Mouse (Mus musculus): ENCODE measurements around the gene Zfp93. TPM values are rescaled to one million over a fixed set of nuclear protein-coding genes. Genes with fewer than 3 reads are reported as not detected.
"Not testable (repeated sequence)": the region's sequence is repeated elsewhere in the genome, so short reads cannot be mapped to it uniquely, and the experiment has no call there.

Zfp93 gene
- polyA plus RNA-seq, 1 experiment from 2014 or later: 0.88 TPM

DNA sequence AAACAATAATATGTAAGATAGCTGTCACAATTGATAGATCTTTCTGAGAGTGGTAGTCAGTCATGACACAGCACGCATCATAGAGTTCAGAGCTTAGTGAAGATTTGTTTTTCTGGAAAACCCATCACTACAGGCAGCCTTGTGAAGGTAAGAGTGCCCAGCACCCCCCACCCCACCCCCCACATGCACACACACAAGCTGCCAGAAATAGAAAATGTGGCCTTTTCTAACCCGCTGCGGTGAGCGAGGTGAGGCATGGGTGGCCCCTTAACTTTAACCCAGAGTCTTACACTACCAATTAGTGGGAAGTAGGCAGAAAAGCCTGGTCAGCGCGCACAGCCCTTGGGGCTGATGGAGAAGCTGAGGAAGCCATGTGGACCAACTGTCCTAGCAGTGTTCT lies 971 bp downstream of the Zfp93 start:
- Histone ChIP-seq H3K27me3 (no peaks in the 10 kb centered on the region), H3K9ac (no peak overlapping the region), H3K4me1 (replicated peaks) (peaks cover 8% of the 10 kb centered on the region; the same call in 1 of the 2 replicates), H3K9me3 (replicated peaks) (no peaks in the 10 kb centered on the region), H3K27ac (replicated peaks) (no peak overlapping the region), H3K4me3 (replicated peaks) (no peak overlapping the region), H3K4me2 (no peak overlapping the region), H3K36me3 (replicated peaks) (0 out of 2 replicates have a peak, but pooled peaks cover 2% of the 10 kb centered on the region)
- ATAC-seq (ENCODE audit: insufficient read depth): no peak
- WGBS (ENCODE audit: insufficient replicate concordance): 80% methylated on average over 6 of the region's 6 CpGs

DNA sequence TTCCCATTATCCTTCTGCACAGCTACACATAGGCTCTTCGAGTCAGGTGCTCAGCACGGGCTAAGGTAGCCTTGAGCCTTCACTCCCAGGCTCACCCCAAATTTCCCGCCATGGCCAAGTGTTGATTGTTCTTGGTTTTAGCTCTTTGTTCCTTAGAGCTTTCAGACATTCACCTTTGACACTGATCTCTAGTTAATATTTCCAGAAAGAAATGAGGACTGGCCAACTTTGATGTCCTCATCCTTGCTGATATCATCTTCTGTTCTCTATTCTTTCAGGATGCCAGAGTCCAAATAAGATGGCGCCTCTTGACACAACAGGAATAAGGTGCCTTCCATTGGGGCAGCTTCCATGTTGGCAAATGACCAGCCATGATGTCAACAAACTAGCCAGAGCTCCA lies 4.2 kb downstream of the Zfp93 start:
- ATAC-seq (ENCODE audit: insufficient read depth): no peak
- WGBS (ENCODE audit: insufficient replicate concordance): 60% methylated on average over 4 of the region's 4 CpGs
- Histone ChIP-seq H3K27ac (replicated peaks) (no peak overlapping the region), H3K9ac (no peak overlapping the region), H3K4me1 (replicated peaks) (peaks cover 8% of the 10 kb centered on the region; the same call in 1 of the 2 replicates), H3K27me3 (no peaks in the 10 kb centered on the region), H3K36me3 (replicated peaks) (0 out of 2 replicates have a peak, but pooled peaks cover 2% of the 10 kb centered on the region), H3K9me3 (replicated peaks) (no peaks in the 10 kb centered on the region), H3K4me3 (replicated peaks) (no peak overlapping the region), H3K4me2 (no peak overlapping the region)

DNA sequence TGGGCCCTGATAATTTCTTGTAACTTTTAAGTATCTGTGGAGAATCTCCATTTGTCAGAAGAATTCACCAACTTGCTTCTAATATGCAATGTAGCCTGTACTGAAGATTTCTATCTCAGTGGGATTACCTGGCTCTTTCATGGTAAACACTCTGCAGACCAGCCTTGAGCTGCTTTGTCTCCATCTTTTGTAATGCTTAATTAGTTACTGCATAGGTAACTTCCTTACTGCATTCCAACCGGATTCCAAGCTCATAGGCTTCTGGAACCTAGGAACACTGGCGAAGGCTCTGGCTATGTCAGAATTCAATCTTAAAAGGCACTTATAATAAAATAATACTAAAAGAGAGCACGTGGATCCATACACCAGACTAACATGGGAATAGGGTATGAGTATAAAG lies 8.6 kb downstream of the Zfp93 start:
- not testable (repeated sequence) for H3K27ac ChIP-seq (replicated peaks); ATAC-seq (ENCODE audit: insufficient read depth); H3K36me3 ChIP-seq (replicated peaks); H3K4me1 ChIP-seq (replicated peaks); H3K9me3 ChIP-seq (replicated peaks); H3K9ac ChIP-seq; H3K27me3 ChIP-seq; H3K4me3 ChIP-seq (replicated peaks); H3K4me2 ChIP-seq
- 56% methylated on average over 3 of the region's 3 CpGs for WGBS (ENCODE audit: insufficient replicate concordance)

DNA sequence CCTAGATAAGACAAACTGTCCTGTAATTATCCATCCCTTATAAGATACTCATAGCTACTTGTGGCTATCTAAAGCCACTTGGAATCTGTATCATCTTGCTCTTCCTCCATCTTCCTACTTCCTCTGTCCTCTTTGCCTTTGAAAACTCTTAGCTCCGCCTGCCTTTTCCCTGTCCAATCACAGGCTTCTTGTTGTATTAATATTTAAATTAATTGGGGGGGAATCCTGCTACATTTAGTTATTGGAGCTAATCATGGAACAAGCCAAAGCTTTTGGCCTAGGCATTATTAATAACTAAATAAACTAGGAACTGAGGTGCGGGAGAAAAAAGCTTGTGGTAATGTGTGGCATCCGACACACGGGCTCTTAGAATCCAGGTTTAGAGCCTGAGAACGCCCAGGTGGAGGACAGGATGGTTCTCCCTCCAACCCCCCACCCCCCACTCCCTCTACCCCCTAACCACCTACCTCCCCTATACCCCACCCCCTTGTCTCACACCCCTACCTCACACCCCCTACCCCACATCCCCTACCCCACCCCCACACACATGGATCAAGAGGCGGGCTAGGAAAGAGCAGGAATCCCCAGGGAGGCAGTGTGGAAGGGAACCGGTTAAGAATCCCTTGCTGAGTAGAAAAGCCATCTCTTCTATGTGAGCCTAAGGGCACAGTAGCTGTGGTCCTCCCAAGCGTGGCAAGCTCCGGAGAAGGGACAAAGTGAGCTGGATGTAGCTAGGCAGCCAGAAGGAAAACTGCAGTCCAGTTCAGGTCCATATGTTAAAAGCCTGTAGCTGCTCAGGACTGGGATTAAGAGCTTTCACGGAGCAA lies 10.0 kb downstream of the Zfp93 start:
- H3K4me3 ChIP-seq (replicated peaks): no peak overlapping the region
- H3K9me3 ChIP-seq (replicated peaks): no peaks in the 10 kb centered on the region
- H3K36me3 ChIP-seq (replicated peaks): no peaks in the 10 kb centered on the region
- 50% methylated on average over 10 of the region's 10 CpGs for WGBS (ENCODE audit: insufficient replicate concordance)
- no peaks in the 10 kb centered on the region for H3K4me1 ChIP-seq (replicated peaks)
- no peaks in the 10 kb centered on the region for H3K27me3 ChIP-seq
- H3K4me2 ChIP-seq: no peak overlapping the region
- H3K9ac ChIP-seq: no peak overlapping the region
- ATAC-seq (ENCODE audit: insufficient read depth): no peak
- H3K27ac ChIP-seq (replicated peaks): no peak overlapping the region

DNA sequence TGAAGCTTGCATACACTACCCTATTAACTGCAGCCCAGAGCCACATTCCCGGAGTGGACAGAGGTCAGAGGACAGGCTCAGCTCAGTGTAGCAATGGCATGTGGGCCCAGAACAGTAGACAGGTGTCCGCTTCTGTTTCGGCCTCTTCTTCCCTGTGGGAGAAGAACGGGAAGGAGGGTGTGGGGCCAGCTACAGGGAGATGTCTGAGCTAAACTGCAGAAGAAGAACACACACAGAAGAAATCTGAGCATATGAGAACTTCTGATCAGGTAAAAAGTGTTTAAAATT lies 10.6 kb downstream of the Zfp93 start:
- no peaks in the 10 kb centered on the region for H3K9me3 ChIP-seq (replicated peaks)
- ATAC-seq (ENCODE audit: insufficient read depth): no peak
- no peaks in the 10 kb centered on the region for H3K36me3 ChIP-seq (replicated peaks)
- no peak overlapping the region for H3K4me3 ChIP-seq (replicated peaks)
- 52% methylated on average over 4 of the region's 4 CpGs for WGBS (ENCODE audit: insufficient replicate concordance)
- H3K4me2 ChIP-seq: no peak overlapping the region
- no peaks in the 10 kb centered on the region for H3K27me3 ChIP-seq
- no peaks in the 10 kb centered on the region for H3K4me1 ChIP-seq (replicated peaks)
- no peak overlapping the region for H3K9ac ChIP-seq
- H3K27ac ChIP-seq (replicated peaks): no peak overlapping the region

DNA sequence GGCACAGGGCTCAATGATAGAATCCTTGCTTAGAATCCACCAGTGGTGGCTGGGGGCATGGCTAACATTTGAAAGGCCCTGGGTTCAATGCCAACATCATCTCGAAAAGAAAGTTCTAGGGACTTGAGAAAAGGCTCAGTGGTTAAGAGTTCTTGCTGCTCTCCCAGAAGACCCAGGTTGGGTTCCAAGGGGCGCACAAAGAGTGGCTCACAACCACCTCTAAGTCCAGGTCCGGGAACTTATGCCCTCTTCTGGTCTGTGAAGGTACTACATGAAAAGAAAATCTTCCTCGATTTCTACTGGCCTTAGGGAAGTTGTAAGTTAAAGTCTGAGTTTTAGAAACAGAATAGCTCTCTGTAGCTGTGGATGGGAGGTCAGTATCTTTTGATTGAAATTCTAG lies 15.9 kb downstream of the Zfp93 start:
- Histone ChIP-seq H3K4me2 (no peak overlapping the region), H3K27me3 (no peaks in the 10 kb centered on the region), H3K9me3 (replicated peaks) (no peaks in the 10 kb centered on the region), H3K9ac (no peak overlapping the region), H3K27ac (replicated peaks) (no peak overlapping the region), H3K4me3 (replicated peaks) (no peak overlapping the region), H3K4me1 (replicated peaks) (no peaks in the 10 kb centered on the region), H3K36me3 (replicated peaks) (peaks cover 7% of the 10 kb centered on the region; the same call in 1 of the 2 replicates)
- WGBS (ENCODE audit: insufficient replicate concordance): 28% methylated on average over 4 of the region's 4 CpGs
- no peak for ATAC-seq (ENCODE audit: insufficient read depth)

DNA sequence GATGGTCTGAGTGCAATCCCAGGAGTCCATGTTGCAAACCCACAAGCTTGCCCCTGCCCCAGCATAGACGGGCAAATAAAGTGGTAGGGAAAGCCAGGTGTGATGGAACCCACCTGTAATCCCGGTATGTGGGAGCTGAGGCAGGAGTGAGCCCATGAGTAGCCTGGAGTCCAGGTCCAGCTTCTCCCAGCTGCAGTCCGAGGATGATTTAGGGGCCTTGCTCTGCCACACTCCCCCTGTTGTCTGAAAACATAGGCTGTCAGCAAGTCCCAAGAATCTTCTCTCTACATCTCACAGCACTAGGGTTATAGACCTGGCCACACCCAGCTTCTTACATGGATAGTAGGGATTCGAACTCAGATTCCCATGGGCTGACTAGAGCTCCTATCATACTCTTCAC lies 16.7 kb downstream of the Zfp93 start:
- no peak for ATAC-seq (ENCODE audit: insufficient read depth)
- WGBS (ENCODE audit: insufficient replicate concordance): 63% methylated on average over 4 of the region's 4 CpGs

DNA sequence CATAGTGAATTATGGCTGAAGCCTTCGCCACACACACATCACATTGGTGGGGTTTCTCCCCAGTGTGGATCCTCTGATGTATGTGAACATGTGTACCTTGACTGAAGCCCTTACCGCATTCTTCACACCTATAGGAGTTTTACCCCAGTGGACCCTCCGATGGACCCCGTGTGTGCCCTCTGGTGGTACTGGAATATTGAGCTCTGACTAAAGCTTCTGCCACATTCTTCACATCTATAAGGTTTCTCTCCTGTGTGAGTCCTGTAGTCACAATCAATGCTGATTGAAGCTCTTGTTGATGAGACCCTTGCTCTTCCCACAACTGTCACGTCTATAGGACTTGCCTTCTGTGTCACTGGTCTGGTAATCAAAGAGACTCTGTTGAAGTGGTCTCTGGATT lies 17.4 kb downstream of the Zfp93 start:
- Histone ChIP-seq H3K27me3 (no peaks in the 10 kb centered on the region), H3K36me3 (replicated peaks) (peaks cover 23% of the 10 kb centered on the region), H3K9me3 (replicated peaks) (no peaks in the 10 kb centered on the region), H3K27ac (replicated peaks) (no peak overlapping the region), H3K4me1 (replicated peaks) (no peaks in the 10 kb centered on the region), H3K4me2 (no peak overlapping the region), H3K4me3 (replicated peaks) (no peak overlapping the region), H3K9ac (no peak overlapping the region)
- WGBS (ENCODE audit: insufficient replicate concordance): 62% methylated on average over 5 of the region's 5 CpGs
- no peak for ATAC-seq (ENCODE audit: insufficient read depth)

More for the DNA sequence above, 16.7 kb downstream of the Zfp93 start:
- no peak overlapping the region for H3K9ac ChIP-seq
- no peaks in the 10 kb centered on the region for H3K9me3 ChIP-seq (replicated peaks)
- H3K36me3 ChIP-seq (replicated peaks): peaks cover 15% of the 10 kb centered on the region
- H3K27me3 ChIP-seq: no peaks in the 10 kb centered on the region
- no peak overlapping the region for H3K4me2 ChIP-seq
- H3K4me3 ChIP-seq (replicated peaks): no peak overlapping the region
- H3K4me1 ChIP-seq (replicated peaks): no peaks in the 10 kb centered on the region
- no peak overlapping the region for H3K27ac ChIP-seq (replicated peaks)

DNA sequence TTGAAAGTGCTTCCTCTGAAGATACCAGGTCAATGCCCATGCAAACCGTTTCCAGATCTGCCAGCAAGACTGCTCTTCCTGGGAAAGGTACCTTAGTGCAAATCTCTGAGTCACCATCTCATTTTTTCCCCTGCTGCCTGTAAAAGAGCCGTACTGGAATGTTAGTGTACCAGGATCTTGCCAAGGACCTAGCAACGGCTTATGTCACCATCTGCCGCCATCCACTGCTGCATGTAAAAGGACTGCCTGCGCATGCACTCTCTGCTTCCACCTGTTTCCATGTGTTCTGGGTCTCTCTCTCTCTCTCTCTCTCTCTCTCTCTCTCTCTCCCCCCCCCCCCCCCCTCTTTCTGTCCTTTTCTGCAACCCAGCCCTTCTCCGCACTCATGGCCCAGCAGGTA lies 18.3 kb downstream of the Zfp93 start:
- no peak for ATAC-seq (ENCODE audit: insufficient read depth)
- 78% methylated on average over 6 of the region's 6 CpGs for WGBS (ENCODE audit: insufficient replicate concordance)
- Histone ChIP-seq H3K9ac (no peak overlapping the region), H3K27me3 (no peaks in the 10 kb centered on the region), H3K9me3 (replicated peaks) (no peaks in the 10 kb centered on the region), H3K4me3 (replicated peaks) (no peak overlapping the region), H3K4me2 (no peak overlapping the region), H3K4me1 (replicated peaks) (0 out of 2 replicates have a peak, but pooled peaks cover 3% of the 10 kb centered on the region), H3K27ac (replicated peaks) (no peak overlapping the region), H3K36me3 (replicated peaks) (peaks cover 27% of the 10 kb centered on the region)

DNA sequence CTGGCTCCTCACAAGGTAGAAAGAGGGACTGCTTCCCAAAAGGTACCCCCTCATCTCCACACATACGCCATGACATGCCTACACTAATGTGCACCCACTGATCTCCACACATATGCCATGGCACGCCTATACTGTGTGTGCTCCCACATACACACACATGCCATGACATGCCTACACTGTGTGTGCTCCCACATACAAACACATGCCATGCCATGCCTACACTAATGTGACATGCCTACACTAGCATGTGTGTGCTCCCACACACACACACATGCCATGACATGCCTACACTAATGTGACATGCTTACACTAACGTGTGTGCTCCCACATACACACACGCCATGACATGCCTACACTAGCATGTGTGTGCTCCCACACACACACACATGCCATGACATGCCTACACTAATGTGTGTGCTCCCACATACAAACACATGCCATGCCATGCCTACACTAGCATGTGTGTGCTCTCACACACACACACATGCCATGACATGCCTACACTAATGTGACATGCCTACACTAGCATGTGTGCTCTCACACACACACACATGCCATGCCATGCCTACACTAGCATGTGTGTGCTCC lies 20.0 kb downstream of the Zfp93 start:
- no peak for ATAC-seq (ENCODE audit: insufficient read depth)

DNA sequence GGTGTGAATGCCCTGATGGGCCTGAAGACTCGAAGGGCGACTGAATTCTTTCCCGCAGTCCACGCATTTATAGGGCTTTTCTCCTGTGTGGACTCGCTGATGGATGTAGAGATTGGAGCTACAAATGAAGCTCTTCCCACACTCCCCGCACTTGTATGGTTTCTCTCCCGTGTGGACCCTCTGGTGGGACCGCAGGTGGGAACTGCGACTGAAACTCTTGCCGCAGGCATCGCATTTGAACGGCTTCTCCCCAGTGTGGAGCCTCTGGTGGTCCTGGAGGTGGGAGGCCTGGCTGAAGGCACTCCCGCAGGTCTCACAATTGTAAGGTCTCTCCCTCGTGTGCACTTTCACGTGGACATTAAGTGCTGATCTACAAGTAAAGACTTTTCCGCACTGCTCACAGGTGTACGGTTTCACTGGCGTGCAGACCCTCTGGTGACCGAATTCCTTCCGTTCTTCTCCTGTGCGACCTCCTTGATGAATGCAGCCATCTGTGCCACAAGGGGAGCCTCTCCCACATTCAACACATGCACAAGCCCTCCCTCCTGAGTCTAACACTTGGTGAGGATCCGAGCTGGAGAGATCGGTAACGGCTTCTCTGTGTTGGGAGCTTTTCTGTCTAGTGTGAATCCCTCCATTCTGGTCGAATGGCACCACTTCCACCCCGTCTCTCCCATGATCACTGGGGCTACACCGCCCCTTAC lies 21.3 kb downstream of the Zfp93 start:
- ATAC-seq (ENCODE audit: insufficient read depth): no peak
- no peaks in the 10 kb centered on the region for H3K9me3 ChIP-seq (replicated peaks)
- H3K4me2 ChIP-seq: no peak overlapping the region
- peaks cover 39% of the 10 kb centered on the region for H3K36me3 ChIP-seq (replicated peaks)
- 82% methylated on average over 27 of the region's 27 CpGs for WGBS (ENCODE audit: insufficient replicate concordance)
- H3K4me1 ChIP-seq (replicated peaks): 0 out of 2 replicates have a peak, but pooled peaks cover 8% of the 10 kb centered on the region
- no peak overlapping the region for H3K27ac ChIP-seq (replicated peaks)
- no peaks in the 10 kb centered on the region for H3K27me3 ChIP-seq
- H3K4me3 ChIP-seq (replicated peaks): no peak overlapping the region
- no peak overlapping the region for H3K9ac ChIP-seq

More for the DNA sequence above, 20.0 kb downstream of the Zfp93 start:
- Histone ChIP-seq H3K27ac (replicated peaks) (no peak overlapping the region), H3K9ac (no peak overlapping the region), H3K36me3 (replicated peaks) (peaks cover 32% of the 10 kb centered on the region), H3K4me1 (replicated peaks) (0 out of 2 replicates have a peak, but pooled peaks cover 8% of the 10 kb centered on the region), H3K27me3 (no peaks in the 10 kb centered on the region), H3K4me2 (no peak overlapping the region), H3K4me3 (replicated peaks) (no peak overlapping the region), H3K9me3 (replicated peaks) (no peaks in the 10 kb centered on the region)
- WGBS (ENCODE audit: insufficient replicate concordance): 77% methylated on average over 4 of the region's 4 CpGs

Measured in liver, embryonic 15.5 days (tissue).